Mouse (Mus musculus) mouse trophoblast stem cell (cell line): ENCODE measurements around the gene Bhlha9.
"Not testable (repeated sequence)": the region's sequence is repeated elsewhere in the genome, so short reads cannot be mapped to it uniquely, and the experiment has no call there.

ENCODE experiments used
- in situ Hi-C, 2 experiments: fragments of 300-500 bp; cut with MseI, MboI; formaldehyde crosslinking; loops; 2 replicates in 1 of 2; 3 replicates in 1 of 2; pipeline ENCODE4 v1.15.1; 2025

The Bhlha9 gene

DNA sequence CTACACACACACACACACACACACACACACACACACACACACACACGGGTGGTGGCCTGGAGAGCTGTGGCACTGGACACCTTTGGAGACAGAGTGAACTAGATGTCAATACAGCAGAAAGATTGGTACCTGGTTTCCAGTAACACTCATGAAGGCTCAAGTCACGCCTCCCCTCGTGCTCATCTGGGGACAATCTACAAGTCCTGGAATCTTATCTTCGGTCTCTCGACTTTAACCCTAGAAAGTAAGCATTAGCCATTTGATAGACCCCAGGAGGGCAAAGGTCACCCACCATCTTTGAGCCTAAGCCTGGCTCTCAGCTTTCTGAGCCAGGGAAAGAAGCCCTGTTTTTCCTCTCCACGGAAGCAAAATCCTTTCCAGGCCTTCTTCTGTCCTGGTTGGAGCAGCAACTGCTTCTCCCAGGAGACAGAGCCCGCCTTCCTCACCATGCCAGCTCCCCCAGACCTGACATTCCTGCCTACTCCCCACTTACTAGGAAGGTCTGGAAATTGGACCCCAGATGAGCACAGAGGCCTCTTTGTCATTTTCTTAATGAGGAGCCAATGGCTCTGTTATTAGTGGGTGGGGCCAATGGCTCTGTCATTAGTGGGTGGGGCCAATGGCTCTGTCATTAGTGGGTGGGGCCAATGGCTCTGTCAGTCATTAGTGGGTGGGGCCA is 10.3 kb upstream of the Bhlha9 start:
- in situ Hi-C loops = no loop called here

DNA sequence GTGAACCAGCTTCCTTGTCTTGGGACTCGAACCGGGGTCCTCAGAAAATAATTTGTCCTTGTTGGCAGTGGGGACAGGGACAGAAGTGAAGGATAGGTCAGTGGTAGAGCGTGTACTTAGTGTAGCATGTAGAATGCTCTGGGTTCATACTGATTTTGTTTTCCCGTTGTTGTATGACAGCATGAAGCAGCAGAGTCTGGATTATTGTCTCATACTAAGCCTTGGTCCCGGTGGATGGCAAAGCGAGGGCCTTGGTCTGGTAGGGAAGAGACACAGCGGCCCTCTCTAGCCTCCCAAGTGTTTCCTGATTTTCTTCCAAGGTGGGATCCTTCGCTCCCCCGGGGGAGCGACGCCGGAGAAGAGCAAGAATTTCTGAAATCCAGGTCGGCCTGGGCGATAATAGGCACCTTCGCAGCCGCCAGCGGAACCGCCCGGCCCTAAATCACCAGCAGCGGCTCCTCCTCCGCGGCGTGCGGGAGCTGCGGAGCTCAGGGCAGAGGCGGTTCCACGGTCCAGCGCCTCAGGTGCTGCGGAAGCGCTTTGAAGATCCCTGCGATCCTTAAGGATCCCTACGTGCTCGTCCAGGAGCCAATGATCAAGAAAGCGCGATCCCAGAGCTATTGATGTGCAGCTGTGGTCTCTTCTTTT is 6.1 kb upstream of the Bhlha9 start:
- in situ Hi-C loops = no loop called here

DNA sequence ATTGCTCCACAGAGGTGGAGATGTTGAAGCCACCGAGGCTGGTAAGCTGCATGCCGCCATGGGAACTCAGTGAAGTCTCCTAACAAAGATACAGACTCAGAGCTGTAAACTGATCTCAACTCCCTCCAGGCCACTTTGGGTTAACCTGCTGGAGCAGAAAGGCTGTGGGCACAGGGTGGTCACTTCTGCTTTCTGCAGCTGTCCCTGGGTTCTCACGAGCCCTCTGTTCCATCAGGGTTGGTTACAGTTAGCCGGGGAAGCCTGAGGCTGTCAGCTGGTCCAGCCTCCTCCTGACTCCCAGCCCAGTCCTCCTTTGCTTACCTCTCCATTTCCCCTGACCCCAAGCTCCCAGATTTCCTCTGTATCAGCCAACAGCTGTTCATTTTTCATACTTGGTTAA is 4.5 kb upstream of the Bhlha9 start:
- in situ Hi-C loops = no loop called here

DNA sequence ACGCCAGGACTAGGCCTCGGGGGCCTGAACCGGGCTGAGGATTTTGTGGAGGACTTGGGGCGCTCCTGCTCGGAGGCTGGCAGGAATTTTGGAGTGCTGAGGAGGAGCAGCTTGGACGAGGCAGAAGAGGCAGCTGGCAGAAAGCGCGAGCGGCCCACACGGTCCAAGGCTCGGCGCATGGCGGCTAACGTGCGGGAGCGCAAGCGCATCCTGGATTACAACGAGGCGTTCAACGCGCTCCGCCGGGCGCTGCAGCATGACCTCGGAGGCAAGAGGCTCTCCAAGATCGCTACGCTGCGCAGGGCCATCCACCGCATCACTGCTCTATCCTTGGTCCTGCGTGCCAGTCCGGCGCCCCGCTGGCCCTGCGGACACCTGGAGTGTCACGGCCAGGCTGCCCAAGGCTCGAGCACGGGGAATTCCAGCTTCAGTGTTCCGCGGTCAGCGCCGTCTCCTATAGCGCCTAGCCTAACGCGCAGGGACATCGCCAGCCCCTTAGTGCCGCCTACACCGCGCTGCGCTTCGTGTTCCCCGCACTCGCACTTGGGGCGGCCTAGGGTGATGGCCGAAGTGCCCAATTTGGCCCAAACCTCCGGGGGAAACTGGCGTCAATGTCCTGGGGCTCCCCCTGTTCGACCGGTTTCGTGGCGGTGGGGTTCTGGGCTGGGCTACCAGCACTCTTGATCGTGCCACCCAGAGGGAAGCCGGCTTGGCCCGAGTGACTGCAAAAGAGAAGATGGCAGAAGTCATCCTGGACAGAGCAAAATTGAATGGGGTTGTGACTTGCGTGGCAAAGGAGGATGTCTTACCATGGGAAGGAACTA is 503 bp downstream of the Bhlha9 start:
- in situ Hi-C loops = no loop called here

DNA sequence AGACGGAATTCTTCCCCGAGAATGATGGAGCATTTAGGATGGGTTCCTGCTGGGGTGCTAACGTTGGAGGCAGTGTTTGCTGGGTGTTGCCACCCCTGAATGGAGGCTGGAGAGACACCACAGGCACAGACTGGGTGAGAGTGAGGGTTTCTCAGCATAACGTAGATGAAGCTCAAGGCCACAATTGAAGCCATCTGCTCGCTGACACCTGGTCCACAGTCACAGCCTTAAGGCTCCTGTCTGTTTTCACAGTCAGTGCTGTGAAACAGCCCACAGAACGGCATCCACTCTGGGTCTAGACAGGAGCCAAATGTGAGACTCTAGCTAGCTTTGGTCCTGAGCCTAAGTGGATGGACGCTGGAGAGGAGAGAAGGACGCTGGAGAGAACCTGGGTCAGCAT is 1.9 kb downstream of the Bhlha9 start:
- in situ Hi-C loops = no loop called here

DNA sequence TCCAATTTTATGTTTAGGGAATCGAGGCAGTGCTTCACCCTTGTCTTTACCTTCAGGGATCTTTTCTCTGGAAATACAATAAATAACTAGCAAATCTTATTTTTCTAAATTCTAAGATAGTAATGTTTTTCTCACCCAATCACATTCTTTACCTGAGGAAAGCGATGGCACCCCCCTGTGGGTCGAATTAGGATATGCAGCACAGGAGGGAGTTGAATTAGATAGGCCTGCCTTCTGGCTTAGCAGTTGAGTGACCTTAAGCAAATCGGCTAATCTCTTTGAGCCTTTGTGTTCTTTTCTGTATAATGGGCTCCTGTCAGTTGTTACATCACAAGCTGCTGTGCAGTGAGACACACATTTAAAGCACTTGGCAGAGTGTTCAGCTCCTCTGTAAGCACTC is 2.4 kb downstream of the Bhlha9 start:
- in situ Hi-C loops = no loop called here

GRCm38 (mm10) chr11:76679508-76679907 is 7.2 kb downstream of the Bhlha9 start, which contains the start of gene Trarg1:
TSS of gene Trarg1 (plus strand) at chr11:76679808.
- in situ Hi-C loops = not testable (repeated sequence)

DNA sequence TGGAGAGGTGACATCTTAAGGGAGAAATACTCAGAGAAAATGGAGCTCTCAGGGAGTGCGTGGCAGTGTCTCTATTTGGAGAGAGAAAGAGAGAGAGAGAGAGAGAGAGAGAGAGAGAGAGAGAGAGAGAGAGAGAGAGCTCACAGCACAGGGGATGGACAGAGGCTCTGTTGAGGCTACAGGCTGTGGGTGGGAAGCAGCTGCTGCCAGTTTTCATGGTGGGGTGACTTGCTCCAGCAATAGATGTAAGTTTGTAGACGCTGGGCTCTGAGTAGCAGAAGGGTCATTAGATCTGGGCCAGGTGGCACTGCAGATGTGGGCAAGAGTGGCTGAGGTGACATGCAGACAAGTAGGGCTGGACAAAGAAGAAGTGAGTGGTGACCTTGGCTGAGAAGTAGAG is 13.3 kb downstream of the Bhlha9 start:
- in situ Hi-C loops = no loop called here

GRCm38 (mm10) chr11:76692096-76692495 is 19.8 kb downstream of the Bhlha9 start:
- in situ Hi-C loops = no loop called here

DNA sequence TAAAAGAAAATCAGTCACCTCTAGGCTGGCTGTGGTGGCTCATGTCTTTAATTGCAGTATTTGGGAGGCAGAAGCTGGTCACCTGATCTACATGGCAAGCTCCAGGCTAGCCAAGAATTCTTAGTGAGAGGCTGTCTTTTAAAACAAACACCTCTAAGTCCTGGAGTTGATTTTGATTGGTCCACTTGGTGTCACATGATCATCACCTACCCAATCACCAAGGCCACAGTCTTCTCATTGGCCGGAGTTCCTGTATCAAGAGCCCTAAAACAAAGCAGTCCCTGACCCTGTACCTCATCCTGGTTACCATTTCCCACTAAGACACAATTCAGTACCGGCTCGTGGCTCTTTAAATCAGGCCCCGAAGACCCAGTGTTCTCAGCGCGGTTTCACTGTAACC is 23.5 kb downstream of the Bhlha9 start:
- in situ Hi-C loops = no loop called here

- in situ Hi-C loops = no loop called here
Measured at GRCm38 (mm10) chr11:76699626-76700025, 27.4 kb downstream of the Bhlha9 start.

- in situ Hi-C loops = no loop called here
Measured at GRCm38 (mm10) chr11:76707656-76708055, 35.4 kb downstream of the Bhlha9 start.

- in situ Hi-C loops = no loop called here
Measured at GRCm38 (mm10) chr11:76708066-76708465, 35.8 kb downstream of the Bhlha9 start.

- in situ Hi-C loops = no loop called here
Measured at GRCm38 (mm10) chr11:76708881-76709280, 36.6 kb downstream of the Bhlha9 start.

DNA sequence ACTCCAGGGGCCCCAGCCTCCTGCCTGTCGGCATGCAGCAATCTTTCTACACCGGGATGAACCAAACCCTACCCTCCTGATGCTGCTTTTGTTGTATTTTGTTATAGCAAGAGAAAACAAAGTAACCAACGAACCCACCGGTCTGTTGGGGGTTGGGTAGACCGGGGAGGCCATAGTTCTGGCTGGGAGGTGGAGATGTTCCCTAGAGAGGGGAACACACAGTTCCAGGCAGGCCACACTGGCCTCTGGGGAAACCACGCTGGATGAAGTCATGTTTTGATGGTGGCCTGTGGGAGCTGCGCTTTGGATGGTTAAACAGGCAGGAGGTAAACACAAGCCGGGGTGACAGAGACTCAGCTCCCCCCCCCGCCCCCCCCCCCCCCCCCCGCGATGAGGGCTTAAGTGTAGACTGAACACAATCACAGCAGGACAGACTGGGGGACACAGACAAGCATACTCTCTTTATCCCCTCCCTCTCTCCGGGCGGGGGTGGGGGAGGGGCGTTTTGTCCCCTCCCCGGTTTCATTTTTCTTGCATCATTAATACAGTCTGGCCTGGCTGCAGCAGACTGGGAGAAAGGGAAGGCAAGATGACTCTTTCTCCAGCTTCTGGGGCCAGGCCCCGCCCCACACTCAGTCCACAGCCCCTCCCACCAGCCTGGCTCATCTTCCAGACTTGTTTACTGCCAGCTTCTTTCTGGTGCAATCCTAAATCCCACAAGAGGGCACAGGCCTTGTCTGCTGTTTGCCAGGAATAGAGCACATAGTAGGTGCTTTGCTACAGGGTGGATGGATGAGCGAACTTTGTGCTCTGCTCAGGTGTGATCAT is 37.6 kb downstream of the Bhlha9 start:
- in situ Hi-C loops = no loop called here

- in situ Hi-C loops = no loop called here
Measured at GRCm38 (mm10) chr11:76717000-76717399, 44.7 kb downstream of the Bhlha9 start.
